Mouse (Mus musculus) yolk sac, embryonic 10.5 days (tissue): ENCODE measurements around the gene Fbxl3.

Experiments
- DNase-seq: peaks from one replicate; pipeline ENCODE4 v3.0.0-alpha.2; 2017; ENCODE audit warnings: low spot score

Fbxl3 gene

DNA sequence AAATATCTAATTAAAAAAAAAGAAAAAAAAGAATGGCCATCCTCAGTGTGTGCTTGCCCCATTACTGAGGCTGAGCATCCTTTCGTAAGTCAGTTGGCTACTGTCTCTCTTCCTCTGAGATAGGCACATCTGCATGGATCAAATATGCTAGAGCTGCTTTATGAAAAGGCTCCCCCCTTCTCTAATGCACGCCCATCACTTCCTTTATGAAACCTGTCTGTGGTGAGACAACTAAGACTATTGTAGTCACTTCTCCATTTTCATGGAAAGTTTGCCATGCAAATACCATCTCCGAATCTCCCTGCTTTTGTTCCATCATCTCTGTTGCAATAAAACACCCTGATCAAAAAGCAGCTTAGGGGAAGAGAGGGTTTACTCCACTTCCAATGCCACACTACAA, 62.4 kb downstream of the Fbxl3 start:
- no peak for DNase-seq

DNA sequence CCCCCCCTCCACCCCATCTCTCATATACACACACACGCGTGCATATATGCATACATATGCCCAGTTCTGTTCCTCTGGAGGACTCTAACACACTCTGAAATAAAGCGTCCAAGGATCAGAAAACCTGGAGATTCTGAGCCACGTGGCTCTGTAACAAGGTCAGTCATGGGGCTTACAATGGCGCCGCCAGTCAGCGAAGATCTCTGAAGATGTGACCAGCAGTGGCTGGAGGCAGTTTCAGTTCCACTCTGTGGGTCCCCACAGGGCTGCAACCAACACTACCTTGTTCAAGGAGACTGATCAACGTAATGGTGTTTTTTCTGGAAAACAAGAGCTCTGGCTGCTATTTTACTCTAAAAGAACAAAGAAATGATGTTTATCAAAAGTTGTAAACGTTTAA, 65.3 kb downstream of the Fbxl3 start:
- no peak for DNase-seq

GRCm38 (mm10) chr14:103033271-103033823, 66.0 kb downstream of the Fbxl3 start:
- no peak for DNase-seq
